Mouse (Mus musculus) kidney, adult 11 months (tissue): ENCODE data around the gene Bcl2a1b.
"Not testable (repeated sequence)": the region's sequence is repeated elsewhere in the genome, so short reads cannot be mapped to it uniquely, and the experiment has no call there.

Experiments used
- DNase-seq: peaks from one replicate; pipeline ENCODE4 v3.0.0; 2022

The Bcl2a1b gene

GRCm38 (mm10) chr9:89198969-89199416 lies at the start of gene Bcl2a1b, which contains the start of gene Gm29094:
Gene Bcl2a1b (plus strand): TSS chr9:89199209.
Gene Gm29094 (plus strand): TSS chr9:89199379.
- DNase-seq, result not testable (repeated sequence)

- not testable (repeated sequence) for DNase-seq
Measured at GRCm38 (mm10) chr9:89172539-89172938, 26.5 kb upstream of the Bcl2a1b start.

GRCm38 (mm10) chr9:89178833-89179232 lies 20.2 kb upstream of the Bcl2a1b start:
- peak; percentile 38 for DNase-seq

DNA sequence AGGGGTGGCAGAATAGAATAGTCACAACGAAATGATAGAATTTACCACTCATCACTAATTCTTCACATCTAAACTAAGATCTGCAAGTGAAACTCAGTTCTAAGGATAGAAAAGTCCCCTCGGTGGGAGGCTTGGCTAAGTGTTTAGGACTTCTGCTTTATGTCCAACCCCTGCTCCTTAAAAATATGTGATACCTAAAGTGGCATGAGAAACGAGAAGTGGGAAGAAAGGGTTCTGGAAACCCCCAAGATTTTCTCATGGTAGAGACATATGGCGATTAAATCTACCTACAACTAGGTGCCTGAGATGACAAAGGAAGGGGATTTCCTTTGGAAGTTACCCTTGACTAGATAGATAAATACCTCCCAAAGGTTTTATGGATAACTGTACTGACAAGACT lies 19.5 kb upstream of the Bcl2a1b start:
- DNase-seq, result not testable (repeated sequence)

- DNase-seq, result not testable (repeated sequence)
Measured at GRCm38 (mm10) chr9:89187006-89187405, 12.0 kb upstream of the Bcl2a1b start.

DNA sequence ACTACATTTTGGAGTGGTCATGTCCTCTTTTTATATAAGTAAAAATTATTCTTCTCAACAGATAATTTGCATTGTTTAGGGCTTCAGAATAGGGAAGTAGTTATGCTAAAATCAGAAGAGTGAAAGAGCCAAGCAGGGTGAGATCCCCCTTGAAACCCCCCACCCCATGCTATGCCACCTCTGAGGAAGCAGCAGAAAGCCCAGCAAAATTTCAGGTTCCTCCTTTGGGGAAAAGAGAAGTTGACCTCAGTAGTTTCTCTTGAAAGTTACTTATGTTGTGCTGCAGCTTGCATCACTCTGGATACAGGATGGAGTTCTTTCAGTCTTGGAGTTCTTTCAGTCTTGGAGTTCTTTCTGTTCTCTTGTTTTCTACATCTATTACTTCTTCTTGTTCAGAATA lies 3.5 kb upstream of the Bcl2a1b start:
- not testable (repeated sequence) for DNase-seq

DNA sequence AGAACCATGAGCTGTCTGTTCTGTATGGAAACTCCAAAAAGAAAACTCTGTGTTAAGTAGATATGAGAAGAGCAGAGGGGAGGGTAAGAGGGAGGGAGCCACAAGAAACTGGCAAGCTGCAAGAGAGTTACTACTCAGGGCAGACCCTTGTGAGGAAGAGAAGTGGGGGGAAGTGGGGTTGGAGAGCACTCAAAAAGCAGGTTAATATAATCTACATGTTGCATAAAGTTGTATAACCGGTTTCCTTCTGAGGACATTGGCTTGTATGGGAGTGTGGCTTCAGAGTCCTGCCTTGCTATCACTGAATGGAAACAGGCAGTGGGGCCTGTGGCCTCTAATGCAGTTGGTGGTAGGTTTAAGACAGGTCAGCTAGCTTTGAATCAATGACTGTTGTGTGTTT lies 1.5 kb upstream of the Bcl2a1b start:
- DNase-seq, result not testable (repeated sequence)

DNA sequence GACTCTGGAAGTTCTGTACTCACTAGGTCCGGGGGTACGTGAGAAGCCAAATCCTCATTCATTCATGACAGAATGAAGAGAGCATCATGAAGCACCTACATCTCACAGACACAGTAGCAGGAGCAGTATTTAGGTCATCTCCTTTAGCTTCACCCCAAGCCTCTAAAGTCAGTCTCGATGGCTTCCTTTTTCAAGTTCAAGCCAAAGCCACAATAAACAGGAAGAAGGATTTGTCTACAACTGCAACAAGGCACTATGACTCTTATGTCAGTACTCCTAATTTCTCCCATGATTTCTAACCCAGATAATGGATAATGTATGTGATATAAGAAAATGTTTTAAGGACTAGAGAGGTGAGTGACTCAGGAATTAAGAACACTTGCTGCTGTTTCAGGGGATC lies 660 bp upstream of the Bcl2a1b start:
- DNase-seq, result not testable (repeated sequence)

DNA sequence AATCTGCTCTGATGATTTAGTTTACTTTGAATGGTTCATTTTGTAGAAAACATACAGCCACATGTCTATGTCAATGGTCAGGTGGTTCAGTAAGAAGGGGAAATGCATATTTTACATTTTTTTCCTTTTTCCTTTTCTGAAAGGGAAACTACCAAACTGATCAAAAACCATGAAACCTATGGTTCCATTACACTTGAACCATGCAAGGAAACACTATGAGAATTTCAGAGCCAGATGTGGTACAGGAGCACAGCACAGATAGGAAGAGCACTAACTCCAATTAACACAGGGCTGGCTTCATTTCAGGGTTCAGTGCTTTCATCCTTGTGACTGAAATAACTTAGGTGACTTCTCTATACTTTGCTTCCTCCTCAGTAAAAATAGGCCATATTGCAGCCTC lies 3.2 kb downstream of the Bcl2a1b start:
- not testable (repeated sequence) for DNase-seq

DNA sequence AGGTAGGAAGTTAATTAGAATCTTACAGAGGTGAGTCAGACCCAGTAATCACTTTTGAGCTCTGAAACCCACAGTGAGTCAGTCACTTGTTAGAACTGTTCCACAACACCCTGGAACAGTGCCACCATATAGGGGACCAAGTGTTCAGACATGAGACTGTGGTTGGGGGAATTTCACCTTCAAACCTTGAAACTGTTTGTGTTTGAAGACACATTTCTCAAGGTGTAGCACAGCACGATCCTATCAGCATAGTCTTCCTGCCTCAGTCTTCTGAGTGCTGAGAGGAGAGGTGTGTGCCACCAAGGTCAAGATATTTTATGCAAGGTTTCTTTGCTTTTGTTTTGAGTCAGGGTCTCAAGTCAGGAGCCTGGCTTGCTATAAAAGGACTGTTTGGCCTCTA lies 9.9 kb downstream of the Bcl2a1b start:
- not testable (repeated sequence) for DNase-seq

- DNase-seq, result peak; percentile 8
Measured at GRCm38 (mm10) chr9:89210353-89211064, 11.5 kb downstream of the Bcl2a1b start, which contains the start of gene Mthfs. Gene Mthfs (plus strand): TSS chr9:89210676.

- DNase-seq, result peak; percentile 94
Measured at GRCm38 (mm10) chr9:89211065-89211858, 12.3 kb downstream of the Bcl2a1b start.

GRCm38 (mm10) chr9:89212428-89212827 lies 13.4 kb downstream of the Bcl2a1b start:
- peak; percentile 28 for DNase-seq

DNA sequence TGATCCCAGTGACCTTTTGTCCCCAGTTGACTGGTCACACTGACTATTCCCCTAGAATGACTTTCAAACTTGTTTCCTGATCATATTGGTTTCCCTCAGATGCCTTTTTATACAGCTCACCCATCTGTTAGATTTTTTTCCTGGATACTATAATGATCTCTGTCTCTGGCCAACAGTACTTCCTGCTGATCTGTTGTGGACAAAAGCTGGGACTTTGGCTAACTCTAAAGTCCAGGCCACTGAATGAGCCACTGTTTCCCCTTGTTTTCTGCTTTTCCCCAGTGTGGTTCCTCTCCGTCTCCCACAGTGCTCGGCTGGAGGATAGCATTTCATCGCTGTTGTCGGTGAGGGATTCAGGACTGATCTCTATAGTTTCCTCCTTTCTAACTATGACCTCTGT lies 19.2 kb downstream of the Bcl2a1b start:
- DNase-seq, result not testable (repeated sequence)

DNA sequence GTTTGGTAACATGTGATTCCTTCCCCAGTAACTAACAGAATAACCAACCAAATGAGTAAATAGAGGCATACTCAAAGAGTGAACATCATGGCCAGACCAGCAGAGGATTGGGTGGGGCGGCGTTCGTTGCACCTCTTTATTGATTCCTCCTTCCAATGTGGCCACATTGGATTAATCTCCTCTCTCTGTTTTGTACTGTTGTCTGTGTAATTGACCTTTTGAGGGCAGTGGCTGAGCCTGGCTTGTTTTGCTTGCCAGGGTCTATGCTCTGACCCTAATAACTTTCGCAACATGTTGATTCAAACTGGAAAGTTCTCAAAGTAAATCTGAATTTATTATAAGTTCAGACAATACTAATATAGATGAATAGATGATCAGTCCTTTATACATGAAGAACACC lies 20.7 kb downstream of the Bcl2a1b start:
- not testable (repeated sequence) for DNase-seq

DNA sequence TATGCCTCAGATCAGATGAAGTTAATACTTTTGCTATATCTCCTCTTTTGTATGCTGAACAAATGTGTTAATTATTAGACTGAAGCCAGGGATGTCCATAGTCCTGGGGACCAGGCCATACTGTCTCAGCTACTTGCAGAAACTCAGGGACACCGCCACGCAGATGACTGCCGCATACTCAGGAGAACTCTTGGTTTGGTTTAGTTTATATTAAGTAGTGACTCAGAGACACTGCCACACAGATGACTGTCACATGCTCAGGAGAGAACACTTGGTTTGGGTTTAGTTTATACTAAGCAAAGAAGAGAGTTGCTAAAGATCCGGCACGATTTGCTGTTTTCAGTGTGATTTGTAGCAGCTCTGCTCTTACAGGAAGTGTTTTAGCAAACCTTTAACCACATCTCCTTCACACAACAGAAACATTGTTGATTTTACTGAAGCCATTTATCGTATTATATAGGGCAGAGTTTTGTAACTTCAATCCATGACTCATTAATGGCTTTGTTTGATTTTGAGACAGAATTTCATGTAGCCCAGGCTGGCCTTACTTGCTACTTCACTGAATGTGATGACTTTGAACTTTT lies 21.8 kb downstream of the Bcl2a1b start:
- not testable (repeated sequence) for DNase-seq

GRCm38 (mm10) chr9:89226071-89226470 lies 27.1 kb downstream of the Bcl2a1b start:
- no peak for DNase-seq

DNA sequence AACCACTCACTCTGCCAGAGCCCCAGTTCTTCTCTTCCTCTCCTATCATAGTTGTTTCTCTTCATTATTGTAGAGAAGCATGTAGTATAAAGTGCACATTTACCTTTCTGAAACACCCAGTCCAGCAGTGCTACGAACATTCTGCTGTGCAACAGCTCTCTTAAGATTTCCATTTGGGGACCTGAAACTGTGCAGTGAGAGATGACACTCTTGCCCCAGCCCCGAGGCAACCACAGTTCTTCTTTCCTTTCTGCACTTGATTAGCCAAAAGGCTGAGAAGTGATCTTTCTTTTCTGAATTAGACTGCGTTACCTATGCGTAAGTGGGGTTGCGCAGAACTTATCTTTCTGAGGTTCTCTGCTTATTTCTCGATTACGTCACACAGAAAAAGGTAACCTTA lies 29.1 kb downstream of the Bcl2a1b start:
- DNase-seq, result no peak

DNA sequence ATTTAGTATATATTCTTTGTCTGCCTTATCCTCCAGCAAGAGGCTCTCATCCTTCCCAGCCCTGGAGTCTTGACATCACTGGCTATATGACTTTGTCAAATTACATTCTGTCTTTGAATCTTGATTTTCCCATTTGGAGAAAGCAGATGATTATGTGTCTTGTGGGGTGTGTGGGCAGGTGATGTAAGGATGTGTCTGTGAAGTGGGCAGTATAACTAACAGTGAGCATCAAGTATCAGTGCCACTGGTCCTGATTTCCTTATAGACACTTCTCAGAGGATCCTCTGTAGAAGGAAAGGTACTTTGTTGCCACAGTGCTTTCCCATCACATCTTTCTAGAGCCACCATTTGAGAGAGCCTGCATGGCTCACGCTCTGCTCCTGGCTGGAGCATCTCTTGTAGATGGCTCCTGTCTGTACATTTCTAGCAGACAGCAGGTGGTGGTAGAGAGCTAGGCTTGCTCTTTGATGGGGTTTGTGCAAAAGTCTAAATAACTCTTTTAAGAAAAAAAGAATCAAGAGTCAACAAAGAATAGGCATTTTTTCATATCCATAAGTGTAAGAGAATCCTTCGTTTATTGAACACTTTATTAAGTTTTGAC lies 32.0 kb downstream of the Bcl2a1b start:
- DNase-seq, result not testable (repeated sequence)

- not testable (repeated sequence) for DNase-seq
Measured at GRCm38 (mm10) chr9:89237131-89237530, 38.1 kb downstream of the Bcl2a1b start.

DNA sequence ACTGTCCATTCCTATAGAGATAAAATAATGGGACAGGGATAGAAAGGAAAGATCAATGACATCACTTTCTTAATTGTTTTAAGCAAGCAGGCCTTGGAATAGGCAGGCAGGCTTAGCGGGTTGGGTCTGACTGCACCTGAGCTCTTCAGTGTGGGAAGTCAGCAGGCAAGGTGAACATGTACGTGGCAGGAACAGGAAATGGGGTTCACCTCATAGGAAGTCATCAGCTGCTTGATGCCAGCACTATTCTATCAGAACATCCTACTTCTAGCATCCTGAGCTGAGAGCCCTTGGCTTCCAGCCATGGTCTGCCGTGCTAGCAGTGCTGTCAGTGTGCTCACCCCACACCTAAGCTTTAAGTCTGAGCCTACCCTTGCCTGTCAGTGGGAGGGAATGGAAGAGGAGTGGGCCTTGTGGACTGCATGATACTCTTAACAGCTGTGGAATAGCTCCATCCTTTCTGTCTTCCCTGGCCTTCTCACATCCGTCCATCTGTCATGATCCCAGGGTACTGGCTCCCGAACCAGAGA lies 40.0 kb downstream of the Bcl2a1b start:
- DNase-seq, result not testable (repeated sequence)

GRCm38 (mm10) chr9:89240516-89241019 lies 41.6 kb downstream of the Bcl2a1b start:
- not testable (repeated sequence) for DNase-seq
